Mouse (Mus musculus) layer of hippocampus, adult 9-11 months (tissue): ENCODE measurements around the gene Gm45785.
A peak's percentile ranks its signal among the peaks of the same experiment; 100 is the strongest.

Source experiments
- DNase-seq: peaks from one replicate; pipeline ENCODE4 v3.0.0; 2022

The Gm45785 gene

GRCm38 (mm10) chr7:140828171-140828881 is 27.8 kb downstream of the Gm45785 start:
- peak; percentile 84 for DNase-seq

- no peak for DNase-seq
These were observed 33.4 kb downstream of the Gm45785 start for GRCm38 (mm10) chr7:140822731-140823130.

GRCm38 (mm10) chr7:140821653-140822329 is 34.3 kb downstream of the Gm45785 start, which contains the start of gene Zfp941:
TSS of gene Zfp941 (minus strand) at chr7:140822178.
- peak; percentile 49 for DNase-seq

GRCm38 (mm10) chr7:140821305-140821652 is 34.9 kb downstream of the Gm45785 start:
- DNase-seq, result no peak

DNA sequence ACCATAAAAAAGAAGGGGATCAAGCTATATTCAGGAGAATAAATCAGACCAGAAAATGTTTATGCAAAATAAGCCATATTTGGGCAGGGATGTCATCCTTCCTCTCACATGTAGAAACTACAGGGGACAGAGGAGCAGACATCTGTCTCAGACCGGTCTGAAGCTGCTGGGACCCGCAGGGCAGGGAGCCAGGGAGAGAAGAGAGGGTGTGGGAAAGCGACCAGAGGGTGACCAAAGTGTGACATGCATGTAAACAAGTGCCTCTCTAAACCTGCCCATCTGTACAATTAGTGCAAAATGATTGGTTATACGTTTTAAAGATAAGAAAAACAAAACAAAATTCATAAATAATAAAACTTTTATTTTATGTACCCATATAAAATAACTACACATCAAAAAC is 36.0 kb downstream of the Gm45785 start:
- no peak for DNase-seq

GRCm38 (mm10) chr7:140812850-140813249 is 43.3 kb downstream of the Gm45785 start:
- DNase-seq, result no peak

GRCm38 (mm10) chr7:140811714-140812113 is 44.4 kb downstream of the Gm45785 start:
- DNase-seq, result peak; percentile 49

DNA sequence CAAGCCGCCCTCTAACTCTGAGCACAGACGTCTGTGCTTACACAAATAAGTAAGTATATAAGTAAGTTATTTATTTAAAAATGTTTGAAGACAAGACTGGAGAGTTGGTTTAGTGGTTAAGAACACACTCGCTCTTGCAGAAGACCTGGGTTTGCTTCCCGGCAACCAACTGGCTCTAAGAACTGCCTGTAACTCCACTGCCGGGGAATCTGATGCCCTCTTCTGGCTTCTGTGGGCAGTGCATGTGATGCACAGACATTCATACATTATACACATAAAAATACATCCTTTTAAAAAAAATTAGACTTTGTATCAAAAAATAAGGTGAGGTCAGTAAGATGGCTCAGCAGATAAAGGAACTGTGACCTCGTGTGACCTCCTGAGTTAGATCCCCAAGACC is 45.6 kb downstream of the Gm45785 start:
- no peak for DNase-seq

- peak; percentile 65 for DNase-seq
These were observed 50.4 kb downstream of the Gm45785 start for GRCm38 (mm10) chr7:140805704-140806103.

DNA sequence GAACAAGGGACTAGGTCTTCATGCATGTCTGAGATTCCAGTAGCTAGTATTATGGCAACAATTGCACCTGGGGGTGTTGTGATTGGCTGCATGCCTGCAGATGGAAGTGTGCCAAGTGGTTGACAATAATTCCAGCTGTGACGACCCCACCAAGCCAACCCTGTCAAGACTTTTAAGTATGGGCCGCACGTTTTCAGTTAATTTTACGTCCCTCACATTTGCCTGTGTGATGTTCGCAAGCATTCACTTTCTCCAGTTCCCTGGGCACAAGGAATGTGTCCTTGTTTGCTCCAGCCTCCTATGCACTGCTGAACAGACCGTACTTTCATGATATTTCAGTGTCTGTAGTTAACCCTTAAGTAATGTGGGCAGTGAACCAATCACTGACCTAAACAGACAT is 53.5 kb downstream of the Gm45785 start:
- DNase-seq, result no peak

DNA sequence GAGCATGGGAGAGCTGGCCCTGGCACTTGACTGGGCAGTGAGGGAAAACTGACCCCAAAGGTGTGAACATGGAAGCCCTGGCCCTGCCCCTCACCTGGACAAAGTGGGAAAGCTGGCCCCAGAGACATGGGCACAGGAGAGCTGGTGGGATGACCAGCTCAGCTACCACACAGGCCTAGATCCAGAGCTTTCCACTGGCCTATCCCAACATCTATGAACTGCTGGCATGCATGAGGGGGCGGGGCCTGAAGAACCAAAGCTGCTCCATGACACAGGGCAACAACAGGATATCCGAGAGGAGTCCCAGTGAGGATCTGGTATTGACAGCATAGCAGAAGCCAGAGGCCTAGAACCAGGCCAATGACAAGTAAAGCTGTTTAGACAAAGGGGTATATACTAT is 57.9 kb downstream of the Gm45785 start:
- DNase-seq, result no peak

DNA sequence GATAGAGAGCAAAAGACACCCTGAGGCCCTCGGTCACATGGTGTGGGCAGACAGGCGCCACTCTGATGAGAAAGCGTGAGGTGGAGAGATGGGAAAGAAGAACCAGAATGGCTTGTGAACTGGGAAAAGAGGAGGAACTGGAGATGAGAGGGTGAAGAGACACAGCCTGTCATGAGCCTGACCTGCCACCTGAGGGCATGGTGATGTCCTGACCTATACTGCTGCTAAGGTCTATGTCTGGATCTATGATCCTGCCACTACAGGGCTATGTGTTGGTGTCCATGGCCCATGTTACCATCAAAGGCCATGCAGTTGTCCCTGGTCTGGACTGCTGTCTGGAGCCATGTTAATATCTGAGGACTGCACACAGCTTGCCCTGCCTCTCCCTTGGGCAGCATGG is 58.5 kb downstream of the Gm45785 start:
- no peak for DNase-seq

- no peak for DNase-seq
These were observed 62.6 kb downstream of the Gm45785 start for GRCm38 (mm10) chr7:140793541-140793940.

GRCm38 (mm10) chr7:140788053-140788435 is 68.1 kb downstream of the Gm45785 start:
- DNase-seq, result no peak

- no peak for DNase-seq
These were observed 68.6 kb downstream of the Gm45785 start, which contains the start of gene Syce1 for GRCm38 (mm10) chr7:140787406-140788052. TSS of gene Syce1 (minus strand) at chr7:140787852.

DNA sequence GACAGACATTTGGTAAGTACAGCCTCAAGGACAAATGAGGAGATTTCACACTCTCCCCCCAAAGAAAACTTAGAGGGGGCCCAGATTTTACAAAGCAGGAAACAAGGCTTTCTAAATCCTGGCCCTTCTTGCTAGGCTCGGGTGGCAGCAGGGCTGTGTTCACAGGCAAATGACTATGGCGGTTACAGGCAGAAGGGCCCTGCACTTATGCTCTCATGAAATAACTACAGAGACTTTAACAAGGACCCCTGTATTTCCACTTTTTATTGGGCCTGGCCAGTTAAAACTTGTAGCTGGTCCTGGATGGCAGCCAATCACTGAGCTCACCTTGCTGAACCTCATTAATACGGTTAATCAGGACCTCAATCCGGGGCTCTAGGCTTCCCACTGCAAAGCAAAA is 75.6 kb downstream of the Gm45785 start:
- DNase-seq, result no peak
